Mouse (Mus musculus) liver, postnatal 0 days (tissue): ENCODE results near the gene Syna.

Experiments
- CTCF ChIP-seq: sonication (generic); IDR thresholded peaks from 2 replicates; pipeline ENCODE4 v1.5.1; 2016; ENCODE audit warnings: antibody characterized with exemption, low read depth
- EP300 ChIP-seq: IDR thresholded peaks from 2 replicates; pipeline ENCODE4 v1.6.1; 2016; ENCODE audit warnings: antibody characterized with exemption, low read depth, mild to moderate bottlenecking

DNA sequence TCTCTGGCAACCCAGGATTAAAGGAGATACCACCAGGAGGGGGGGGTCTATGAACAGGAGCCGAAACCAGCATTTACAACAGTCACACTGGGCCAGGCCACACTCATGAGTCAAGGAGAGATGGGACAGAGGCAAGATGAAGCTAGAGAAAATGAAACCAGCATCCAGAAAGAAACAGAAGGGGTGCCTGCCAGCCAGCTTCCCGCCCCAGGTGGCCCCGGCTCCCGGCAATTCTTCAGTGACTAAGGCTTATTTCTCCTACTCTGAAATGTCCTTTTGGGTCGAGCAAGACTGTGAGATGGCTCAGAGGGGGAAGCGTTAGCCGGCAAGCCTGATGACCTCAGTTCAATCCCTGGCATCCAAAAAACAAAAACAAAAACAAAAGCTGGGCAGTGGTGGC lies 13.2 kb downstream of the Syna start:
- TF ChIP-seq EP300 (no peak), CTCF (no peak)
